Mouse (Mus musculus) neural tube, embryonic 14.5 days (tissue): ENCODE measurements at regions not wholly inside any gene's neighbourhood (a gene's known extent, or its start where the extent isn't known, plus 50 kb on each side); places are given as distances from the start of the nearest gene placed in this dataset.
A peak's percentile ranks its signal among the peaks of the same experiment; 100 is the strongest.

ENCODE experiments used
- ATAC-seq: fragments of 200-750 bp; cut with Nextera tagmentation; 2 replicates; pipeline ENCODE4 v1.8.0; 2017; ENCODE audit warnings: low read depth, mild to moderate bottlenecking, moderate TSS enrichment, moderate library complexity
- H3K27ac ChIP-seq: fragments of 300-500 bp; sonication (generic); 2 replicates; pipeline ENCODE4 v1.5.1; 2014; ENCODE audit warnings: low read depth, mild to moderate bottlenecking, control low read depth, low read length, moderate library complexity, mixed read lengths
- H3K27me3 ChIP-seq: fragments of 300-500 bp; sonication (generic); 2 replicates; pipeline ENCODE4 v1.6.1; 2014; ENCODE audit warnings: low read length; ENCODE audit not compliant: control insufficient read depth, insufficient read depth
- H3K36me3 ChIP-seq: fragments of 300-500 bp; sonication (generic); 2 replicates; pipeline ENCODE4 v1.6.1; 2014; ENCODE audit warnings: low read length, mixed read lengths; ENCODE audit not compliant: control insufficient read depth, insufficient read depth
- H3K4me1 ChIP-seq: fragments of 300-500 bp; sonication (generic); 2 replicates; pipeline ENCODE4 v1.6.1; 2014; ENCODE audit warnings: low read length; ENCODE audit not compliant: control insufficient read depth, insufficient read depth
- H3K4me2 ChIP-seq: fragments of 300-500 bp; sonication (generic); 2 replicates; pipeline ENCODE4 v1.6.1; 2014; ENCODE audit warnings: mild to moderate bottlenecking, low read depth, low read length, control low read depth
- H3K4me3 ChIP-seq: fragments of 300-500 bp; sonication (generic); 2 replicates; pipeline ENCODE4 v1.5.1; 2014; ENCODE audit warnings: low read depth, low read length, control low read depth, mixed read lengths
- H3K9ac ChIP-seq: fragments of 300-500 bp; sonication (generic); replicated peaks from 2 replicates; pipeline ENCODE4 v1.6.1; 2014; ENCODE audit warnings: low read depth, mild to moderate bottlenecking, control low read depth, low read length, mixed read lengths
- H3K9me3 ChIP-seq: fragments of 300-500 bp; sonication (generic); 2 replicates; pipeline ENCODE4 v1.6.1; 2016; ENCODE audit warnings: low read length; ENCODE audit not compliant: control insufficient read depth
- WGBS: fragments of 180-500 bp; shearing (Covaris S2); extraction: QIAGEN DNeasy Blood & Tissue Kit; methylation state at CpG from one replicate; pipeline ENCODE4 v1.1.7; 2014; 5-methylcytosine and 5-hydroxymethylcytosine counted together

DNA sequence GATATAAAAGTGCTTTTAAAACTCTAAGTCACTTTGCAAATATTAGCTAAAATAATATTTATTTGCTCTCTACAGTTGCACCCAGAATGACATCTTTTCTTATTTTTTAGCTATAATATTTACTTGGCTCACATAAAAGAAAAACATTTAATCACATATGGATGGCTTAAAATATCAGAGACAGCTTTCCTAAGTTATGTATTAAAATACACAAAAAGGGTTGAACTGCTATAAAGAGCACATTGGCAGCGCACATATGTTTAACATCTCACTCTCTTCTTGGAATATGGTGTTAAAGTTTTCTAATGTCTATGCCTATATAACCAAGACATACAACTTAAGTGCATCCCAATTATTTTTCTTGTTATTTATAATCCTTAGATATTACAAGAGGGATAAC lies 348.0 kb upstream of the Thbs1 start:
- H3K4me2 ChIP-seq: no peak overlapping the region
- H3K36me3 ChIP-seq: no peaks in the 10 kb centered on the region
- no peak overlapping the region for H3K27ac ChIP-seq
- H3K9me3 ChIP-seq: no peaks in the 10 kb centered on the region
- H3K4me1 ChIP-seq: no peaks in the 10 kb centered on the region
- WGBS: 93% methylated on average over 1 of the region's 1 CpGs
- no peak overlapping the region for H3K9ac ChIP-seq
- ATAC-seq: no peak
- H3K4me3 ChIP-seq: no peak overlapping the region
- H3K27me3 ChIP-seq: no peaks in the 10 kb centered on the region

DNA sequence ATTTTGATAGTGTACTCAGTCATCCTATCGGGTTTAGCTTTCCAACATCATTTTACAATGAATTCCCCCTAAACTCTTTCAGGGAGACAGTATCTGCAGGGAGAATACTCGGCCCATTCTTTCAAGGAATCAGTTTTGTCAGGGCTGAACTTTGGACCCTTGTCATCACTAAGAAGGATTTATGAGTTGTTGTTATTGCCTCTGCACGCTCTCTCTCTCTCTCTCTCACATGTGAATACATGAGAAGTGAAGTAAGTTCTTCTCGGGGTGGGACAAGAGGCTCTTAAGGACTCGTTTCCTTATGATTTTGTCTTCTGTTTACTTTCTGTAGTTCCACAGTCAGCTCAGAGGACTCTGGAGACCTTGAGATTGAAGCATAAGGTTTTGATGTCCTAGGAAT lies 346.1 kb upstream of the Thbs1 start:
- H3K4me3 ChIP-seq: no peak overlapping the region
- ATAC-seq: no peak
- H3K9me3 ChIP-seq: no peaks in the 10 kb centered on the region
- no peaks in the 10 kb centered on the region for H3K27me3 ChIP-seq
- H3K36me3 ChIP-seq: no peaks in the 10 kb centered on the region
- 76% methylated on average over 5 of the region's 5 CpGs for WGBS
- no peak overlapping the region for H3K9ac ChIP-seq
- H3K27ac ChIP-seq: no peak overlapping the region
- H3K4me1 ChIP-seq: no peaks in the 10 kb centered on the region
- H3K4me2 ChIP-seq: no peak overlapping the region

DNA sequence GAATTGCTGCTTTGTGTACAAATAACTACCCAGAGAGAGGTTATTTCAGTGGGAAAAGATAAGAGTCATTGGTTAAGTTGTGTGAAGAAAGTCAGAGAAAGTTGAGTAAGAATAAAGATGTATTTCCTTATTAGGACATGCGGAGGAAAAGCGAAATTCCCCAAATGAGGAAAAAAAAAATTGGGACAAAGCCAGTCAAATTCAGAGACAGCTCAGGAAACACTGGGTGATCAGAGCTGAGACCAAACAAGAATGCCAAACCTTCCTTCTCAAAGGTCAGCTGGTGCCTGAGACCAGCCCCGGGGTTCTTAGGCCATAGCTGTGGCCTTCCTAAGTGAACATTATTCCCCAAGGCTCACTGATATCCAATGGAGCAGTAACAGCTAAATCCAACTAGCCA lies 345.2 kb upstream of the Thbs1 start:
- no peaks in the 10 kb centered on the region for H3K9me3 ChIP-seq
- no peaks in the 10 kb centered on the region for H3K36me3 ChIP-seq
- H3K4me3 ChIP-seq: no peak overlapping the region
- no peak overlapping the region for H3K4me2 ChIP-seq
- no peaks in the 10 kb centered on the region for H3K4me1 ChIP-seq
- H3K27ac ChIP-seq: no peak overlapping the region
- no peak overlapping the region for H3K9ac ChIP-seq
- no peaks in the 10 kb centered on the region for H3K27me3 ChIP-seq
- ATAC-seq: no peak
- WGBS: 92% methylated on average over 3 of the region's 3 CpGs

DNA sequence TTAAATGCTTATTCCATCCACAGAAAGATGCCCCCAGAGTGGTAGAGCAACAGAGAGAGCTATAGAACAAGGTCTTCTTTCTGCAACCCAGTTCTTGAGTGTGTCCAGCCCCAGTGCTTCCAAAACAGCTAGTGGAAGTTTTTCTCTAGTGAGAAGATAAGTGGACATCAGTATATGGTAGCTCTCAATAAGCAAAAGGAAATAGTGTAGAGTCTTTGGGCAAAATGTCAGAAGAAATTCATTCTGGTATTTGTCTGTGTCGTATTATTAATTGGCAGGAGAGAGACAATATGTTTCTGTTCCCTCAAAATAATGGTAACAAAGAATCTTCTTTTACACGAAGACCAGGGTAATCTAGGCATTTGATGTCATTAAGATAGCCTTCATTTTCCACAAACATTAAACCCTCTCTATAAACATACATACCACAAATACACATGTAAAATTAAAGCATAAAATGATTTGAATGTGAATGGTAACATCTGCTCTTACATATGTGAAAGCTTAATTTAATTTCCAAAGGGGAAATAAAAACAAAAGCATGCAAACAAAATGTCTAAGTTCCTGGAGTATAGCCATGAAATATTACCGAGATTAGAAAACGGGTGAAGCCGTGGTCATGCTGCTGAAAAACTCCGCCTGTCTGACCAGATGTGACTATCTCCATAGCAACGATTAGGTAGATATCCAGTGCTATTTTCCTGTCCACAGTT lies 342.1 kb upstream of the Thbs1 start:
- 0 out of 2 replicates have a peak, but pooled peaks have one; percentile 41 for ATAC-seq
- Histone ChIP-seq H3K27me3 (no peaks in the 10 kb centered on the region), H3K9me3 (no peaks in the 10 kb centered on the region), H3K4me1 (no peaks in the 10 kb centered on the region), H3K4me2 (no peak overlapping the region), H3K9ac (no peak overlapping the region), H3K27ac (no peak overlapping the region), H3K36me3 (no peaks in the 10 kb centered on the region), H3K4me3 (no peak overlapping the region)
- WGBS: 51% methylated on average over 7 of the region's 7 CpGs

DNA sequence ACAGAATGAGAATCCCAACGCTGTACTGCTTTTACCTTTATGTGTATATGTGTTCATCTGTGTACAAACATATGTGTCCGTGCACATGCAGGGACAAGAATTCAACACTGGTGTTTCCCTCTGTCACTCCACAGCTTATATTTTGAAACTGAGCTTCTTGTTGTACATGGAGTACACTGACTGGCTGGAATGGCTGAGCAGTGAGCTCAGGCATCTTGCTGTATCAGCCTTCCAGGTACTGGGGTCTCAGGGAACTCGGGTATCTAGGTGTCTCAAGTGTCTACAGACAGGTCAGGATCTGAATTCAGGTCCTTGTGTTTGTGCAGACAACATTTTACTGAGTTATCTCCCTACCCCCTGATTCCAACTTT lies 341.6 kb upstream of the Thbs1 start:
- no peaks in the 10 kb centered on the region for H3K36me3 ChIP-seq
- 75% methylated on average over 3 of the region's 3 CpGs for WGBS
- no peak overlapping the region for H3K27ac ChIP-seq
- H3K4me1 ChIP-seq: no peaks in the 10 kb centered on the region
- H3K9me3 ChIP-seq: no peaks in the 10 kb centered on the region
- H3K4me2 ChIP-seq: no peak overlapping the region
- H3K9ac ChIP-seq: no peak overlapping the region
- no peaks in the 10 kb centered on the region for H3K27me3 ChIP-seq
- no peak for ATAC-seq
- H3K4me3 ChIP-seq: no peak overlapping the region

DNA sequence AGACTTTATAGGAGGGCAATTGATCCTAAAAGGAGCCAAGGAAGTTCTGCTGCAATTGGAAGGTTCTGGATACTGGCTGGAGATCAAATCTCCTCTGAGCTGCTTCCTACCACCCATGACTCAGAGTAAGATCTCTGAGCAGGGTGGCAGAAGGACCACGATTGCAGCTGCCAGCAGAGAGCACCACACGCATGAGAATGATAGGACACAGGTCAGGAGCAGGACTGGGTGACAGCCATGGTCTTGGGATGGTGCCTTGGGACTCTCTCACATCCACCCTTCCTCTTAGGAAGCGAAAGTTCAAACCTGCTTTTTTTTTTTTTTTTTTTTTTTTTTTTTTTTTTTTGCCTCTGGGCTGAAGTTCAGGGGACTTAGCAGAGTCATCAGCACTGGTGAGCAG lies 331.4 kb upstream of the Thbs1 start:
- 81% methylated on average over 3 of the region's 3 CpGs for WGBS
- H3K4me1 ChIP-seq: no peaks in the 10 kb centered on the region
- ATAC-seq: no peak
- no peaks in the 10 kb centered on the region for H3K27me3 ChIP-seq
- no peaks in the 10 kb centered on the region for H3K36me3 ChIP-seq
- H3K9ac ChIP-seq: no peak overlapping the region
- H3K4me3 ChIP-seq: no peak overlapping the region
- H3K27ac ChIP-seq: no peak overlapping the region
- no peaks in the 10 kb centered on the region for H3K9me3 ChIP-seq
- H3K4me2 ChIP-seq: no peak overlapping the region

DNA sequence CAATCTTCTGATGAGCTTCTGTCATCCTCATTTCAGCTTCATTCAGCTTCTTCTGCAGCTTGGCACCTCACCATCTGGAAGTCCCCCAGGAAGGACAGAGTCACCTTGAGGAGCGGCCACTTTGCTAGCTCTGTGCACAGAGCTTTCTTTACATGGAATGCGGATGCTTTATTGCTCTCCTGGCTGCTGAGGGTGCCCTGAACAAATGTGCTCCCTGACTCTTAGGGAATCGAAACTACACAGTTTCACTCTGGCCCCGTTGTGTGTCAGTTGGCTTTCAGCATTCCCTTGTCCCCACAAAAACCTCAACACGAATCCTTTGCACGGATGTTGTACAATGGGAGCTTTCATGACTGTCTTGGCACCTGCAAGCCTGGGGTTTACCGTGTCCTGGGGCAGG lies 330.9 kb upstream of the Thbs1 start:
- 76% methylated on average over 7 of the region's 7 CpGs for WGBS
- H3K36me3 ChIP-seq: no peaks in the 10 kb centered on the region
- ATAC-seq: no peak
- H3K4me1 ChIP-seq: no peaks in the 10 kb centered on the region
- H3K9me3 ChIP-seq: no peaks in the 10 kb centered on the region
- H3K27me3 ChIP-seq: no peaks in the 10 kb centered on the region
- no peak overlapping the region for H3K4me3 ChIP-seq
- H3K9ac ChIP-seq: no peak overlapping the region
- H3K27ac ChIP-seq: no peak overlapping the region
- no peak overlapping the region for H3K4me2 ChIP-seq

DNA sequence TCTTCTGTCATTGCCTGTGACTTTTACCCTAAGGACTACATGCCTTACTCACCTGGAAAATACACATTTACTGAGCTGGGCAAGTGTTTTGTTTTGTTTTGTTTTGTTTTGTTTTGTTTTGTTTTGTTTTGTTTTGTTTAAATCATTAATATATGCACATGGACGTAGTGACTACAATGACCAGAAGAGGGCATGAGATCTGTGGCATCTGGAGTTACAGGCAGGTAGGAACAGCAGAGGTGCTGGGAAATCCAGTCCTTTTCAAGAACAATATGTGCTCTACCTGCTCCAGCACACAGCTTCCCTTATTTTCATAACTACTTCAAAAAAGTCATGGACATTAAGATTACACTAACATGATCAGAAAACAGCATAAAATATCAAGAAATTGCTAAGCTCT lies 324.4 kb upstream of the Thbs1 start:
- no peaks in the 10 kb centered on the region for H3K4me1 ChIP-seq
- H3K9ac ChIP-seq: no peak overlapping the region
- H3K27ac ChIP-seq: no peak overlapping the region
- no peak overlapping the region for H3K4me2 ChIP-seq
- H3K9me3 ChIP-seq: no peaks in the 10 kb centered on the region
- no peak for ATAC-seq
- H3K27me3 ChIP-seq: no peaks in the 10 kb centered on the region
- H3K36me3 ChIP-seq: no peaks in the 10 kb centered on the region
- WGBS: 66% methylated on average over 1 of the region's 1 CpGs
- H3K4me3 ChIP-seq: no peak overlapping the region

DNA sequence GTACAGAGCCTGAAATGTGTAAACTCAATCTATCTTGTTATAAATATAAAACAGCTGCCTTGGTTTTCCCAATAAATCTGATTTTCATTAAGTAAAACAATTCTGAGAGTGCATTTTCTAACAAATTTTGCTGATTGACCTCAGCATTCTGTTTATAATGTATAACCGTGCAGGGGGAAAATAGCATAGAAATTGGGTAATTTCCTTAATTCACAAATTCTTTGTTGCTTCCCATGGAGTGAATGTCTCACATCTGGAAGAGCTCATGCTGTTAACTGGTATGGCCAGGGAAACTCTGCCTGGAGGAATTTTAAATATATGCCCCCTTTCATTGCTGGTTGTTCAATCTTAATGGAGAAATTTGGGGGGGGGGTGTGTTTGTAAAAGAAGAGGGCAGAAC lies 317.4 kb upstream of the Thbs1 start:
- Histone ChIP-seq H3K9me3 (no peaks in the 10 kb centered on the region), H3K4me1 (no peaks in the 10 kb centered on the region), H3K9ac (no peak overlapping the region), H3K27ac (no peak overlapping the region), H3K4me3 (no peak overlapping the region), H3K4me2 (no peak overlapping the region), H3K27me3 (no peaks in the 10 kb centered on the region), H3K36me3 (no peaks in the 10 kb centered on the region)
- WGBS: 76% methylated on average over 1 of the region's 1 CpGs
- ATAC-seq: no peak
